Mouse (Mus musculus): ENCODE results near the gene Ubash3b. TPM values are rescaled to one million over a fixed set of nuclear protein-coding genes. Genes with fewer than 3 reads are reported as not detected.

The Ubash3b gene
- polyA plus RNA-seq, 1 experiment from 2014 or later, result 29.7 TPM

DNA sequence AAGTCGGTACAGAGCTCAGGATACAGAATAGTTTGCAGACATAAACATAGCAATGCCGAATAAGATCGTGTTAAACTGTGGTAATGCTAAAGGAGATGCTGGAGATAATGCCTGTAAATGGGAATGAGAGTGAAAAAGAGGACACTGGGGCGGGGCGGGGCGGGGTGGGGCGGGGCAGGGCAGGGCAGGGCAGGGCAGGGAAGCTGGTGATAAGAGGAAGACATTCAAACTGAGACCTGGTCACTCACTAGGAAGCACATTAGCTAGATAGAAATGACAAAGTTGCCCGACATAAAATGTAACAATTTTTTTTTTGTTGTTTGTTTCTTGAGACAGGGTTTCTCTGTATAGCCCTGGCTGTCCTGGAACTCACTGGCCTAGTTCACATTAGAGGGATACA, 10.9 kb upstream of the Ubash3b start:
- Histone ChIP-seq H3K4me3 (ENCODE audit: low read length) (no peak overlapping the region), H3K36me3 (ENCODE audit: control insufficient read depth, insufficient read depth, low read length) (no peaks in the 10 kb centered on the region), H3K9ac (ENCODE audit: low read depth, low read length) (no peak overlapping the region), H3K4me1 (ENCODE audit: control insufficient read depth, insufficient read depth, low read depth, low read length) (no peaks in the 10 kb centered on the region), H3K4me2 (ENCODE audit: low read length) (no peak overlapping the region), H3K9me3 (ENCODE audit: control insufficient read depth, low read length) (no peaks in the 10 kb centered on the region), H3K27me3 (replicated peaks; ENCODE audit: control insufficient read depth, insufficient read depth, low read length) (no peaks in the 10 kb centered on the region), H3K27ac (ENCODE audit: low read depth, low read length) (no peak overlapping the region)
- no peak for ATAC-seq
- 86% methylated on average over 8 of the region's 8 CpGs for WGBS

DNA sequence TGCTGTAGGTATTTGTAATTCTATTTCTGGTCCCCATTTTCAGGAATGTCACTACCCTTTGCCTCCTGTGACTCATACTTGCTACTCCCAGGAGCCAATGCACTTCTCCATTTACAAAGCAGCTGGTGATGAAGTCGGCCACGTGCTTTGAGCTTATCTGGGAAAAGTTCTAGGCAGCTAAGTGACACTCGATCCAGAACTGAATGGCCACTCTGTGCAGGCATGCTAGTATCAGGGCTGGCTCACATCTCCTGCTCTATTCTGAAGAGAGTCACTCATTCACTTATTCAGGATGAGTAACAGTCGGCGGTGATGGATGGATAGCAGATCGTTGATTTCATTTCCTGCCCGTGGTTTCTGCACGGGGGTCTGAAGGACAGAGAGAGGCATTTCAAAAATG, 8.5 kb upstream of the Ubash3b start:
- H3K27me3 ChIP-seq (replicated peaks; ENCODE audit: control insufficient read depth, insufficient read depth, low read length), result no peaks in the 10 kb centered on the region
- H3K4me2 ChIP-seq (ENCODE audit: low read length), result no peak overlapping the region
- no peak overlapping the region for H3K4me3 ChIP-seq (ENCODE audit: low read length)
- H3K36me3 ChIP-seq (ENCODE audit: control insufficient read depth, insufficient read depth, low read length), result no peaks in the 10 kb centered on the region
- no peak overlapping the region for H3K9ac ChIP-seq (ENCODE audit: low read depth, low read length)
- no peaks in the 10 kb centered on the region for H3K9me3 ChIP-seq (ENCODE audit: control insufficient read depth, low read length)
- 73% methylated on average over 8 of the region's 8 CpGs for WGBS
- no peak for ATAC-seq
- H3K27ac ChIP-seq (ENCODE audit: low read depth, low read length), result no peak overlapping the region
- H3K4me1 ChIP-seq (ENCODE audit: control insufficient read depth, insufficient read depth, low read depth, low read length), result no peaks in the 10 kb centered on the region

DNA sequence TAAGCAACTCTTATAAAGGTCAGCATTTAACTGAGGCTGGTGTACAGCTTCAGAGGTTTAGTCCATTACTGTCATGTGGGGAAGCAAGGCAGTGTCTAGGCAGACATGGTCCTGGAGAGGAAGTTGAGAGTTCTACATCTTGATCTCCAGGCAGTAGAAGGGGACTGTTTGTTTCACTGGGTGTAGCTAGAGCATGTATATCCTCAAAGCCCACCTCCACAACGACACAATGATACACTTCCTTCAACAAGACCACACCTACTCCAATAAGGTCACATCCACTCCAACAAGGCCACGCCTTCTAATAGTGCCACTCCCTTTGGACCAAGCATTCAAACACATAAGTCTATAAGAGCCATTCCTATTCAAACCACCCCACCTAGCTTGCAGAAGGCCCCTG, 7.2 kb upstream of the Ubash3b start:
- 84% methylated on average over 2 of the region's 2 CpGs for WGBS
- H3K4me2 ChIP-seq (ENCODE audit: low read length), result no peak overlapping the region
- ATAC-seq, result no peak

DNA sequence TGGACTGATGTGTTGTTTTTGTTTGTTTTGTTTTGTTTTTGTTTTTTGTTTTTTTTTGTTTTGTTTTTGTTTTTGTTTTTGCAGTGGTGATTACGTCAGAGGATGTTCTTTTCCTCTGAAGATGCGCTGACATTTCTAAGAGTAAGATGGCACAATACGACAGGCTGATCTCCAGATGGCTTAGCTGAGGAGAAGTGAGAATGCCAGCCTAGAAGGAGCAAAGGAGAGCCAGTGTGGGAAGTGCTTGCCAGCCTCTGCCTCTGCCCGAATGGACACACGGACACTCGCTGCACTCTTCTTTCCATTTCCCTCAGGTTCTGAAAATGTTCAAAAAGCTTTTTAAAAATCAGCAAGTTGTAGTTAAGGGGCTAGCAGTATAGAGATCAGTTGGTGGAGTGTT, 6.7 kb upstream of the Ubash3b start:
- Histone ChIP-seq H3K9ac (ENCODE audit: low read depth, low read length) (no peak overlapping the region), H3K9me3 (ENCODE audit: control insufficient read depth, low read length) (no peaks in the 10 kb centered on the region), H3K27me3 (replicated peaks; ENCODE audit: control insufficient read depth, insufficient read depth, low read length) (no peaks in the 10 kb centered on the region), H3K4me3 (ENCODE audit: low read length) (no peak overlapping the region), H3K4me1 (ENCODE audit: control insufficient read depth, insufficient read depth, low read depth, low read length) (no peaks in the 10 kb centered on the region), H3K4me2 (ENCODE audit: low read length) (no peak overlapping the region), H3K27ac (ENCODE audit: low read depth, low read length) (no peak overlapping the region), H3K36me3 (ENCODE audit: control insufficient read depth, insufficient read depth, low read length) (no peaks in the 10 kb centered on the region)
- no peak for ATAC-seq
- WGBS, result 91% methylated on average over 6 of the region's 6 CpGs

More for the DNA sequence above, 7.2 kb upstream of the Ubash3b start:
- Histone ChIP-seq H3K27ac (ENCODE audit: low read depth, low read length) (no peak overlapping the region), H3K9me3 (ENCODE audit: control insufficient read depth, low read length) (no peaks in the 10 kb centered on the region), H3K4me1 (ENCODE audit: control insufficient read depth, insufficient read depth, low read depth, low read length) (no peaks in the 10 kb centered on the region), H3K9ac (ENCODE audit: low read depth, low read length) (no peak overlapping the region), H3K4me3 (ENCODE audit: low read length) (no peak overlapping the region), H3K27me3 (replicated peaks; ENCODE audit: control insufficient read depth, insufficient read depth, low read length) (no peaks in the 10 kb centered on the region), H3K36me3 (ENCODE audit: control insufficient read depth, insufficient read depth, low read length) (no peaks in the 10 kb centered on the region)

DNA sequence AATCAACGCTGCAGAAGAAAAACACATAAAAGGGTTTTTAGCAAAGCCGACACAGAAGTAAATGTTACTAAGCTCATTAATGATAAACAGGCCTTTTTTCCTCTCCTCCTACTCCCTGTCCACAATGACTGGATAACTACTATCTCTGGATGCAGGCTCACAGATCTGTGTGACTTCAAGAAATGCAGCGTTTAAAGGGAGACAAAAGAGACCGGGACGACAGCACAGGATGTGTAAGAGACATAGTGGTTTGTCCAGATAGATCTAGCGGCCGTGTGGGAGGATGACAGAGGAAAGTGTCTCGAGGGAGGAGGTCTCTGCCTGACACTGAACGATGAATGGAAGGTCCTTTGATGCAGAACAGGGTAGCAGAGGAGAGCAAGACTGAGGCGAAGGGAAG, 5.4 kb upstream of the Ubash3b start:
- H3K4me1 ChIP-seq (ENCODE audit: control insufficient read depth, insufficient read depth, low read depth, low read length), result no peaks in the 10 kb centered on the region
- H3K27ac ChIP-seq (ENCODE audit: low read depth, low read length), result no peak overlapping the region
- WGBS, result 39% methylated on average over 10 of the region's 10 CpGs
- H3K4me3 ChIP-seq (ENCODE audit: low read length), result no peak overlapping the region
- no peaks in the 10 kb centered on the region for H3K36me3 ChIP-seq (ENCODE audit: control insufficient read depth, insufficient read depth, low read length)
- H3K9ac ChIP-seq (ENCODE audit: low read depth, low read length), result no peak overlapping the region
- H3K9me3 ChIP-seq (ENCODE audit: control insufficient read depth, low read length), result no peaks in the 10 kb centered on the region
- H3K4me2 ChIP-seq (ENCODE audit: low read length), result no peak overlapping the region
- no peak for ATAC-seq
- no peaks in the 10 kb centered on the region for H3K27me3 ChIP-seq (replicated peaks; ENCODE audit: control insufficient read depth, insufficient read depth, low read length)

DNA sequence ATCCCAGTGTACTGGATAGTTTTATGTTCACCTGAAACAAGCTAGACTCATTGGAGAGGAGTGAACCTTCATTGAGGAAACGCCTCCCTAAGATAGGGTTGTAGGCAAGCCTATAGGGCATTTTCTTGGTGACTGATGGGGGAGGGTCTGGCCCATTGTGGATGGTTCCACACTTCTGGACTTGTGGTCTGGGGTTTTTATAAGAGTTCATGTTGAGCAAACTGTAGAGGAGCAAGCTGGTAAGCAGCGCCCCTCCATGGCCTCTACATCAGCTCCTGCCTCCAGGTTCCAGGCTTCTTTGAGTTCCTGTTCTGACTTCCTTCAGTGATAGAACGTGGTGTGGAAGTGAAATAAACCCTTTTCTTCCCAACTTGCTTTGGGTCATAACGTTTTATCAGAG, 866 bp upstream of the Ubash3b start:
- no peak for ATAC-seq
- no peak overlapping the region for H3K9ac ChIP-seq (ENCODE audit: low read depth, low read length)
- peaks cover 6% of the 10 kb centered on the region for H3K4me1 ChIP-seq (ENCODE audit: control insufficient read depth, insufficient read depth, low read depth, low read length)
- 83% methylated on average over 4 of the region's 4 CpGs for WGBS
- no peak overlapping the region for H3K4me3 ChIP-seq (ENCODE audit: low read length)
- no peaks in the 10 kb centered on the region for H3K27me3 ChIP-seq (replicated peaks; ENCODE audit: control insufficient read depth, insufficient read depth, low read length)
- no peaks in the 10 kb centered on the region for H3K9me3 ChIP-seq (ENCODE audit: control insufficient read depth, low read length)
- H3K27ac ChIP-seq (ENCODE audit: low read depth, low read length), result no peak overlapping the region
- H3K36me3 ChIP-seq (ENCODE audit: control insufficient read depth, insufficient read depth, low read length), result no peaks in the 10 kb centered on the region
- no peak overlapping the region for H3K4me2 ChIP-seq (ENCODE audit: low read length)

DNA sequence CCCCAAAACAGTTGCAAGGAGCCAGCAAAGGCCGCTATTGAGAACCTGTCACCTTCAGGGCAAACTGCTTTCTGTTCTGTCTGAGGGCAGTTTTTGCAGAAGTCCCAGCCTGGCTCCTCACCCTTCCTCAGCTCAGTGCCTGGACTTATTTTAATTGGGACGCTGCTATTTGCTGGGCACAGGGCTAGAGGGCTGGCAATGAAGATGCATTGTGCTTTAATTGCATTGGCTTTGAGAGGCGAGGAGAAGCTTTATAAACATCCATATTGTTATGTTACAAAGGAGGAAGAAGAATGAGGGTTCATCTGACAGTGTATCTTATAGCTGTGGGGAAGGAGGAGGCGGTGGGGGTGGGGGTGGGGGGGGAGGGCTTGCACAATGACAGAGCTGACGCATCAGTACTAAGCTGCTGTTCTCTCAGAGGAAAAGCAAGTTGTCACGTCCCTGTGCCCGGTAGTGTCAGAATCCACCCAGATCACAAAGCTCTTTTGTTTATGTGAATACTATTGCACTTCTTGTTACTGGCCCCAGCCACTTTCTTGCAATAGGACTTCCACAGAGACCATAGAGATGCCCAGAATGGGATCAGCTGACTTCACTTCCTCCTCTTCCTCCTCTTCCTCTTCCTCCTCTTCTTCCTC, 841 bp downstream of the Ubash3b start:
- H3K9me3 ChIP-seq (ENCODE audit: control insufficient read depth, low read length), result no peaks in the 10 kb centered on the region
- no peak overlapping the region for H3K4me3 ChIP-seq (ENCODE audit: low read length)
- no peaks in the 10 kb centered on the region for H3K36me3 ChIP-seq (ENCODE audit: control insufficient read depth, insufficient read depth, low read length)
- H3K27ac ChIP-seq (ENCODE audit: low read depth, low read length), result no peak overlapping the region
- H3K9ac ChIP-seq (ENCODE audit: low read depth, low read length), result no peak overlapping the region
- ATAC-seq, result no peak
- H3K27me3 ChIP-seq (replicated peaks; ENCODE audit: control insufficient read depth, insufficient read depth, low read length), result no peaks in the 10 kb centered on the region
- WGBS, result 16% methylated on average over 7 of the region's 7 CpGs
- peaks cover 15% of the 10 kb centered on the region for H3K4me1 ChIP-seq (ENCODE audit: control insufficient read depth, insufficient read depth, low read depth, low read length)
- H3K4me2 ChIP-seq (ENCODE audit: low read length), result no peak overlapping the region

DNA sequence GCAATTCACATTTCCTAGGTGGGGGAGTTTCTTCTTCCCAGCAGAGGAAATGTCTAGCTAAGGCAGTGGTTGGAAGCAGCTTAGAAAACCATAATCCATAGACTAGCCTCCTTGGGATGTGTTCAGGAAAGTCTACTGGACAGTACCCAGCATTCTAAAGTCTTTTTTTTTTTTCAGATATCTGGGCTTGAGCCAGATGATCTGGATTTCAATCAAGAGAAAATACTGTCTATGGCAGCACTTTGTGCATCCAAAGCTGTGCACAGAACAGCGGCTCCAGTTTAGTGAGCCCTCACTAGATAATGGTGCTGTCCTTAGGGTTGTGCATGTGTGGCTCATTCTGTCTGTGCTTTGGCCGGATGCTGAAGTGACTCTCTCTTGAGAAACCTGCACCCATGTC, 2.3 kb downstream of the Ubash3b start:
- H3K9ac ChIP-seq (ENCODE audit: low read depth, low read length), result no peak overlapping the region
- H3K4me2 ChIP-seq (ENCODE audit: low read length), result no peak overlapping the region
- ATAC-seq, result no peak
- 85% methylated on average over 2 of the region's 2 CpGs for WGBS
- H3K4me3 ChIP-seq (ENCODE audit: low read length), result no peak overlapping the region
- H3K36me3 ChIP-seq (ENCODE audit: control insufficient read depth, insufficient read depth, low read length), result no peaks in the 10 kb centered on the region
- no peaks in the 10 kb centered on the region for H3K9me3 ChIP-seq (ENCODE audit: control insufficient read depth, low read length)
- no peak overlapping the region for H3K27ac ChIP-seq (ENCODE audit: low read depth, low read length)
- peaks cover 19% of the 10 kb centered on the region for H3K4me1 ChIP-seq (ENCODE audit: control insufficient read depth, insufficient read depth, low read depth, low read length)
- no peaks in the 10 kb centered on the region for H3K27me3 ChIP-seq (replicated peaks; ENCODE audit: control insufficient read depth, insufficient read depth, low read length)

DNA sequence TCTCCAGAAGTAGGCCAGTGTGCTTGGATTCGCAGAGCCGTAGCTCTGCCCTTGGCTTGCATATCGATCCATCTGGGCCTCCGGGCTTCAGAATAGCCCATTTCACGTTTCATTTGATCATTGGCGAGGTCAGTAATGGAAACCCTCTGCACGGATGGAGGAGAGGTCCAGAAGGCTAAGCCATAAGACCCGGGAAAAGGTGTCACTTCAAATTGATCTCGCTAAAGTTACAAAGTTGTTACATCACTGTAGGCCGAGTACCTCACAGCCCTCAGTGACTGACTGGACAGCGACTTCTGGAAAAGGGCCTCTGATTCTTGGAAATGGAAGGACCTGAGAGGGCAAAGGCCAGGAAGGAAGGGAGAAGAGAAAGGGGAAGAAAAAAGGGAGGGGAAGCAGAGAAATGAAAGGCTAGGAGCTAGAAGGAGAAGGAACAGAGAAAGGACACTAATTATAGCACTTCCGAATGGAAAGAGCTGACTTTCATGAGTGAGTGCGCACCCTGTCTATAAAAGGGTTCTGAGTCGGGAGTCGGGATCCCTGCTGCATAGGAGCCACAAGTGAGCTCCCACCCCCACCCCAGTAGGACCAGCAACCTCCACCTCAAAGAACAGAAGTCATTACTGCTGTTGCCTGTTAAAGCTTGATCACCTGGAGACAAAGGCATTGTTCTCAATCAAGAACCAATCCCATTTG, 3.5 kb downstream of the Ubash3b start:
- Histone ChIP-seq H3K27me3 (replicated peaks; ENCODE audit: control insufficient read depth, insufficient read depth, low read length) (no peaks in the 10 kb centered on the region), H3K36me3 (ENCODE audit: control insufficient read depth, insufficient read depth, low read length) (no peaks in the 10 kb centered on the region), H3K4me2 (ENCODE audit: low read length) (peak overlapping the region; percentile 65), H3K9me3 (ENCODE audit: control insufficient read depth, low read length) (no peaks in the 10 kb centered on the region), H3K4me1 (ENCODE audit: control insufficient read depth, insufficient read depth, low read depth, low read length) (peaks cover 19% of the 10 kb centered on the region), H3K9ac (ENCODE audit: low read depth, low read length) (peak overlapping the region; percentile 92), H3K4me3 (ENCODE audit: low read length) (peak overlapping the region; percentile 94), H3K27ac (ENCODE audit: low read depth, low read length) (peak overlapping the region; percentile 93)
- WGBS, result 24% methylated on average over 15 of the region's 15 CpGs
- ATAC-seq, result no peak; the same call in 1 of the 2 replicates
